Mouse (Mus musculus): ENCODE results near the gene Plcl1.

The Plcl1 gene

GRCm38 (mm10) chr1:55405272-55406022 lies at the start of gene Plcl1:
TSS of gene Plcl1 (plus strand) at chr1:55405921.
- peak; percentile 98 for DNase-seq (ENCODE audit: low spot score)

GRCm38 (mm10) chr1:55362634-55363033 lies 43.1 kb upstream of the Plcl1 start:
- DNase-seq (ENCODE audit: low spot score) = no peak

GRCm38 (mm10) chr1:55363044-55363565 lies 42.6 kb upstream of the Plcl1 start, which contains the start of gene Boll:
TSS of gene Boll (minus strand) at chr1:55363469.
- peak; percentile 55 for DNase-seq (ENCODE audit: low spot score)

- DNase-seq (ENCODE audit: low spot score) = peak; percentile 17
These were observed 42.1 kb upstream of the Plcl1 start for GRCm38 (mm10) chr1:55363586-55363985.

GRCm38 (mm10) chr1:55372626-55373025 lies 33.1 kb upstream of the Plcl1 start:
- DNase-seq (ENCODE audit: low spot score) = no peak

GRCm38 (mm10) chr1:55380527-55380926 lies 25.2 kb upstream of the Plcl1 start:
- no peak for DNase-seq (ENCODE audit: low spot score)

GRCm38 (mm10) chr1:55383114-55383773 lies 22.5 kb upstream of the Plcl1 start:
- DNase-seq (ENCODE audit: low spot score) = peak; percentile 82

GRCm38 (mm10) chr1:55399891-55400290 lies 5.8 kb upstream of the Plcl1 start:
- peak; percentile 64 for DNase-seq (ENCODE audit: low spot score)

GRCm38 (mm10) chr1:55404439-55404838 lies 1.3 kb upstream of the Plcl1 start:
- DNase-seq (ENCODE audit: low spot score) = peak; percentile 87

GRCm38 (mm10) chr1:55406023-55406413 lies 297 bp downstream of the Plcl1 start:
- peak; percentile 73 for DNase-seq (ENCODE audit: low spot score)

- DNase-seq (ENCODE audit: low spot score) = peak; percentile 20
These were observed 1.0 kb downstream of the Plcl1 start for GRCm38 (mm10) chr1:55406531-55407375.

- DNase-seq (ENCODE audit: low spot score) = no peak
These were observed 4.9 kb downstream of the Plcl1 start for GRCm38 (mm10) chr1:55410670-55411069.

- DNase-seq (ENCODE audit: low spot score) = no peak
These were observed 5.4 kb downstream of the Plcl1 start for GRCm38 (mm10) chr1:55411079-55411478.

- no peak for DNase-seq (ENCODE audit: low spot score)
These were observed 6.8 kb downstream of the Plcl1 start for GRCm38 (mm10) chr1:55412569-55412968.

- no peak for DNase-seq (ENCODE audit: low spot score)
These were observed 7.8 kb downstream of the Plcl1 start for GRCm38 (mm10) chr1:55413534-55413933.

- no peak for DNase-seq (ENCODE audit: low spot score)
These were observed 13.2 kb downstream of the Plcl1 start for GRCm38 (mm10) chr1:55418968-55419367.

GRCm38 (mm10) chr1:55427607-55428006 lies 21.9 kb downstream of the Plcl1 start:
- no peak for DNase-seq (ENCODE audit: low spot score)

- no peak for DNase-seq (ENCODE audit: low spot score)
These were observed 23.3 kb downstream of the Plcl1 start for GRCm38 (mm10) chr1:55429051-55429450.

GRCm38 (mm10) chr1:55429708-55430107 lies 24.0 kb downstream of the Plcl1 start:
- DNase-seq (ENCODE audit: low spot score) = no peak

- no peak for DNase-seq (ENCODE audit: low spot score)
These were observed 24.9 kb downstream of the Plcl1 start for GRCm38 (mm10) chr1:55430587-55430986.

GRCm38 (mm10) chr1:55436589-55436988 lies 30.9 kb downstream of the Plcl1 start:
- no peak for DNase-seq (ENCODE audit: low spot score)

- DNase-seq (ENCODE audit: low spot score) = no peak
These were observed 31.4 kb downstream of the Plcl1 start for GRCm38 (mm10) chr1:55437095-55437494.

All from layer of hippocampus, adult 11-12 months (tissue).